Mouse (Mus musculus) megakaryocyte, embryonic 14.5 days (primary cell): ENCODE measurements at regions not wholly inside any gene's neighbourhood (a gene's known extent, or its start where the extent isn't known, plus 50 kb on each side); places are given as distances from the start of the nearest gene placed in this dataset.

ENCODE experiments used
- FLI1 ChIP-seq: IDR thresholded peaks from 2 replicates; pipeline ENCODE4 v1.6.1; 2012; ENCODE audit warnings: low read length, inconsistent platforms, mixed read lengths
- GATA1 ChIP-seq: IDR thresholded peaks from 3 replicates; pipeline ENCODE4 v1.6.1; 2012; ENCODE audit warnings: mixed read lengths, low read length, inconsistent platforms, borderline replicate concordance

DNA sequence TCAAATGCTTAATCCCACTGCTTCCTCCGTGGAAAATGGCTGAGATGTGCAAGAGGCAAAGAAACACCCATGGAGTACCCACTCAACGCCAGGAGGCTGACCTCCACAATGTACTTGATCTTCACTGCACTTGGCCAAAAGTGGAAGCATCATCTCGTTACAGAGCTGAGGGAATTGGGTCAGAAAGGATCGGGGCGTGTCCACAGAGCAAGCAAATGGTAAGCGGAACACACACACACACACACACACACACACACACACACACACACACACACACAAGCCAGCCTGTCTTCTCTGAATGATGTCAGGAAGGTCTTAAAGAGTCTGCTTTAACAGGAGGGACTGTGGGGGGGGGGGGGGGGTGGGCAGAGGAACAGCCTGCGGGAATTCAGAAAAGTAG, 375.7 kb downstream of the Rps24 start:
- no peak for TF ChIP-seq GATA1
- no peak for TF ChIP-seq FLI1
